Mouse (Mus musculus): Measurements from ENCODE around the gene Hcar1. TPM values are rescaled to one million over a fixed set of nuclear protein-coding genes. Genes with fewer than 3 reads are reported as not detected.

Hcar1 gene
- total and polyA plus RNA-seq, 3 experiments: not detected

DNA sequence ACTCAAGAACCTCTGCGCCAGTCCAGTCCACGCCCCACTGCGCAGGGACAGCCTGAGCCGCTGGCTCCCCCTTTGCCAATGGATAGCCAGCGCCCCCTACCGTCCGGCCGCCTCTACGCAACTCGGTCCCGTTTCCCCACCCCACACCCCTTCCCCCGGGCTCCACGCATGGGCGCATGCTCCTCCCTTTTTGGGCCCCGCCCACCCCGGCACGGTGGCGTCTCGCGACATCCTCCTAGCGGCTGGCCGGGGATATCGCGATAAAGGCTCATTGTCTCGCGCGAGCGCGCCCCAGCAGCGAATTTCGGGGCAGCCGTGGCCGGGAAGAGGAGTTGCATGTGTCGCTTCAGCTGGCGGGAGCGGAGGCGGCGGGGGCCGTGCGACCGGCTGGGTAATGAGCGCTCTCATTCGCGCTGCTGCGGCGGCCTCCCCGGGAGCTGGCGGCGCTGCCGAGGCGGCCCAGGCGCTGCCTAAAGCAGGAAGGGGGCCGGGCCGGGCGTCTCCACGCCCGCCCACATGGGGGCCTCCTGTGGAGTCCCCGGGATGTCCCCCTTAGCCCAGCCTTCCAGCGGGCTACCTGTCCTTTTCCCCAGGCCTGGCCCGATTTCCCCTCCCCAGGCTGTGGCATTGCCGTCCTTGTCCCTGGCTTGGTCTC, 27.3 kb upstream of the Hcar1 start, which contains the start of gene Denr (continued):
- TF ChIP-seq TCF12 (IDR thresholded peaks at IDR 0.05; ENCODE audit: low read depth, low read length) (peak; percentile 18; the same call in 1 of the 2 replicates), CHD1 (IDR thresholded peaks at IDR 0.05; ENCODE audit: low read depth, low read length) (no peak), NELFE (IDR thresholded peaks at IDR 0.05; ENCODE audit: low read depth, low read length) (peak; percentile 89)

DNA sequence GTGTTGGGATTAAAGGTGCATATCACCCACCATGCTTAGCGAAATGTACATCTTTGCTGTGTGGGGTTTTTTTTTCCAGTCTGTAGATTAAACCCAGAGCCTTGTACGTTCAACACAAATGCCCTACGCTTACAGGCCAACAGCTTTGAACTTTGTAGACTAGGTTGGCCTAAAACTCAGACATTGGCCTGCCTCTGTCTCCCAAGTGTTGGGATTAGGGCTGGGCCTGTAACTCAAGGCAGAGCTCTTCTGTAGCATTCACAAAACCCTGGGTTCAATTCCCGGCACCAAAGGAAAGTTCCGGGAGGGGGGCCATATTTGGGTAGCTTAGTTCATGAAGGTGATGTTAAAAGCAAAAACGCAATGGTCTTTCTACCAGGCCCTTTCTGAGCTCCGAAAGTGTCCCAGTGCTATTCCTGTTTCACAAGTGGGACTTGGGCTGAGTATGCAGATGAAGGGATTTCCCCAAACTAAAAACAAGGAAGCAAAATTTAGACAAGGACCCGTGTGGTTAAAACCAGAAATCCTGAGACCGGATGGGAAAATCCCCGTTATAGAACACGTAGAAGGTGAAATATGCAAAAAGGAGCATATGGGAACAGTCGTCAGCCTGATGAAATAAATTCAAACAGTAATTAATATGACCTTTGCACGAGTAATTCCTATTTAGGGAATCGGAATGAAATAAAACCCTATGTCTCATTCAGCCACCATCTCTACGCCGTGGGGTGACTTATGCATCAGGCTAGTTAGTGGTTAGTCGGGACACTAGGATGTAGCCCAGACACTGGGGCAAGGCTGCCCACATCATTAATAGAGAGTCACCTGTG, 26.5 kb upstream of the Hcar1 start:
- Histone ChIP-seq H3K27me3 (ENCODE audit: control insufficient read depth in 1 of 2, insufficient read depth in 2 of 2, low read length in 2 of 2) (no peaks in the 10 kb centered on the region), H3K27ac (ENCODE audit: control insufficient read depth, low read depth, low read length) (no peak overlapping the region), H3K9me3 (replicated peaks; ENCODE audit: insufficient read depth, low read length) (no peaks in the 10 kb centered on the region), H3K36me3 (ENCODE audit: control insufficient read depth in 1 of 2, insufficient read depth in 2 of 2, low read length in 2 of 2) (peaks cover 3 to 15% of the 10 kb centered on the region in 2 experiments), H3K79me2 (ENCODE audit: control insufficient read depth, insufficient read depth, low read length, poor library complexity) (peaks cover 36% of the 10 kb centered on the region), H3K4me3 (ENCODE audit: control insufficient read depth in 1 of 2, insufficient read depth in 1 of 2, low read depth in 2 of 2, low read length in 2 of 2) (peak overlapping the region; percentile 14 to 56; a peak in 3 of 4 replicates), H3K4me1 (ENCODE audit: control insufficient read depth in 1 of 2, insufficient read depth in 2 of 2, low read length in 2 of 2) (peaks cover 0 to 19% of the 10 kb centered on the region in 2 experiments; a peak in 3 of 4 replicates), H3K9ac (ENCODE audit: control insufficient read depth, low read depth, low read length, poor library complexity, severe bottlenecking) (peak overlapping the region; percentile 50)
- TF ChIP-seq E2F4 (IDR thresholded peaks at IDR 0.05; ENCODE audit: borderline replicate concordance, low read depth, low read length) (no peak), RCOR1 (IDR thresholded peaks at IDR 0.05; ENCODE audit: low read depth, low read length) (no peak), NRF1 (IDR thresholded peaks at IDR 0.05; ENCODE audit: insufficient read depth, low read depth, low read length, poor library complexity, severe bottlenecking) (no peak), POLR2AphosphoS2 (IDR thresholded peaks at IDR 0.05; ENCODE audit: low read length) (peak; percentile 12; the same call in 1 of the 2 replicates), ETS1 (IDR thresholded peaks at IDR 0.05; ENCODE audit: low read depth, low read length) (0 out of 2 replicates have a peak, but pooled peaks have one; percentile 24), BHLHE40 (IDR thresholded peaks at IDR 0.05; ENCODE audit: borderline replicate concordance, low read depth, low read length) (no peak), ZC3H11A (IDR thresholded peaks at IDR 0.05; ENCODE audit: low read depth, low read length) (no peak), MEF2A (IDR thresholded peaks at IDR 0.05; ENCODE audit: extremely low read depth, insufficient replicate concordance, low read depth, low read length, poor library complexity, severe bottlenecking) (no peak), ZMIZ1 (IDR thresholded peaks at IDR 0.05; ENCODE audit: low read depth, low read length) (peak; percentile 37; the same call in 1 of the 2 replicates), MAZ (IDR thresholded peaks at IDR 0.05; ENCODE audit: low read depth, low read length) (0 out of 2 replicates have a peak, but pooled peaks have one; percentile 58), ZNF384 (IDR thresholded peaks at IDR 0.05; ENCODE audit: low read depth, low read length) (0 out of 2 replicates have a peak, but pooled peaks have one; percentile 6), ELF1 (IDR thresholded peaks at IDR 0.05; ENCODE audit: low read depth, low read length) (no peak), SIN3A (IDR thresholded peaks at IDR 0.05; ENCODE audit: low read length) (peak; percentile 49), CHD2 (IDR thresholded peaks at IDR 0.05; ENCODE audit: low read length) (no peak), TAL1 (IDR thresholded peaks at IDR 0.05; ENCODE audit: low read length) (no peak), USF2 (IDR thresholded peaks at IDR 0.05; ENCODE audit: borderline replicate concordance in 1 of 2, insufficient read depth in 1 of 2, low read depth in 1 of 2, low read length in 2 of 2) (no peak), EP300 (IDR thresholded peaks at IDR 0.05; ENCODE audit: low read depth in 1 of 2, low read length in 2 of 2) (no peak), POLR2AphosphoS5 (IDR thresholded peaks at IDR 0.05; ENCODE audit: borderline replicate concordance, low read depth, low read length) (no peak), CTCF (IDR thresholded peaks at IDR 0.05 in 2 of 3, conservative IDR thresholded peaks at IDR 0.05 in 1 of 3; ENCODE audit: control insufficient read depth in 1 of 3, insufficient read depth in 1 of 3, low read depth in 2 of 3, low read length in 3 of 3, poor library complexity in 1 of 3, severe bottlenecking in 1 of 3) (no peak), POLR2A (IDR thresholded peaks at IDR 0.05; ENCODE audit: control insufficient read depth in 1 of 2, insufficient read depth in 1 of 2, low read depth in 1 of 2, low read length in 2 of 2, poor library complexity in 1 of 2) (no peak), MYC (IDR thresholded peaks at IDR 0.05; ENCODE audit: low read depth, low read length) (0 out of 2 replicates have a peak, but pooled peaks have one; percentile 30), NELFE (IDR thresholded peaks at IDR 0.05; ENCODE audit: low read depth, low read length) (peak; percentile 34; the same call in 1 of the 2 replicates)
- no peak for DNase-seq (ENCODE audit: low read depth, low spot score)

Measured in MEL (cell line).